Mouse (Mus musculus): ENCODE measurements around the gene Ccr9. TPM values are rescaled to one million over a fixed set of nuclear protein-coding genes. Genes with fewer than 3 reads are reported as not detected.
A peak's percentile ranks its signal among the peaks of the same experiment; 100 is the strongest.
"Not testable (repeated sequence)": the region's sequence is repeated elsewhere in the genome, so short reads cannot be mapped to it uniquely, and the experiment has no call there.

Gene Ccr9
- polyA plus RNA-seq, 1 experiment = not detected

DNA sequence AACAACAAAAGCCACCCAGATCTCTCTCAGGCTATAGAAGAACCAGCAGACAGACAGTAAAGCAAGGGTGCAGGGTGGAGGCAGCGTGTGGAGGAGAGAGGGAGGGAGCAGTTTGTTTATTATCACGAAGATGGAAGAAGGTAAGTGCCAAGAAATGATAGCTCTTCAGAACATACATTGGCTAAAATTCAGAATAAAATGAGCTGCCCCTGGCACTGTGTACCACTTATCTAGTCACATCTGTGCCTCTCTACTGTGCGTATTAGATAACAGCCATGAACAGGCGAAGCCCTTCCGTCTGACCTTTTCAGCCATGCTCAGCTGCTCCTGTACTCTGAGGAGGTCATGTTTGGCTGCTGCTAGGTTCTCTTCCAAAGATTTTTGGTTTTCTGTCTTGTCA is 23.6 kb downstream of the Ccr9 start:
- no peaks in the 10 kb centered on the region for H3K4me1 ChIP-seq (ENCODE audit: control insufficient read depth, insufficient read depth, low read length)
- no peak for TF ChIP-seq POLR2A (IDR thresholded peaks at IDR 0.05; ENCODE audit: borderline replicate concordance, low read depth, low read length)
- no peak for TF ChIP-seq CTCF (IDR thresholded peaks at IDR 0.05; ENCODE audit: low read depth, low read length)
- no peak overlapping the region for H3K4me3 ChIP-seq (ENCODE audit: insufficient read depth, low read length)
- no peak overlapping the region for H3K27ac ChIP-seq (ENCODE audit: insufficient read depth, low read depth, low read length)

DNA sequence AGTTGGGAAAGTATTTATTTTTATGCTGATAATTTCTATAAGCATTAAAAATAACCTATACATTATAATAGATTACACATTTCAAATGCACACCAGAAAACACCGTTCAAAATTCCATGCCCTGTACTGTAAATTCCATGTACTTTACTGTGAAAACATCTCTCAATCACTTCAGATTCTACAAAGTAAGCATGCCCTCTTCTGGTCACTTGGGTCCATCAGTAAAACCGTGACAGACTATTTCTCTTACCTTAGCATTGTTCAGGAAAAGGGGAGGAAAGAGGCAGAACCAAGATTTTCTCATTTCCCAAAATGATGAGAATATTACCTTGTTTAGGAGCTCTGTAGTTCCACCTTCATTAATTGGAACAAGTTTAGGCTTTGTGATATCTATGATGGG is 31.0 kb downstream of the Ccr9 start:
- no peak for TF ChIP-seq CTCF (IDR thresholded peaks at IDR 0.05; ENCODE audit: low read depth, low read length)
- no peak for TF ChIP-seq POLR2A (IDR thresholded peaks at IDR 0.05; ENCODE audit: borderline replicate concordance, low read depth, low read length)
- Histone ChIP-seq H3K27ac (ENCODE audit: insufficient read depth, low read depth, low read length) (no peak overlapping the region), H3K4me3 (ENCODE audit: insufficient read depth, low read length) (no peak overlapping the region), H3K4me1 (ENCODE audit: control insufficient read depth, insufficient read depth, low read length) (no peaks in the 10 kb centered on the region)

DNA sequence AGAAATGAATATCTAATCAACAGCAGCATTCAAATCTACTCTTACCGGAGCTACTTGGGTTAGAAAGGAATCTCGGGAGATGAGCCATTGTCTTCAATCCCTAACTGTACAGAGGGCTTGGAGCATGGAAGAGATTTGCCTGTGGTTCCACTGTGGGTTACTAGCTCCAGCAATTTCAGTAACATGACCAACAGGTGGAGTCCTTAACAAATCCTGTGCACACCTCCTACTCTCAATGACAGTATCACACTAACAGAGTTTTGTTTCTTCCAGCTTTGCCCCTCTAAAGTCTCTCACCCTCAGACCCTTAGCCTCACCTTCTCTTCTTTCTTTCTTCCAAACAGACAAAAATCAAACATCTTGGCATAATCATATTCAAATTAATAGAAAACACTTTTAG is 34.9 kb downstream of the Ccr9 start:
- no peak for TF ChIP-seq CTCF (IDR thresholded peaks at IDR 0.05; ENCODE audit: low read depth, low read length)
- TF ChIP-seq POLR2A (IDR thresholded peaks at IDR 0.05; ENCODE audit: borderline replicate concordance, low read depth, low read length) = no peak

DNA sequence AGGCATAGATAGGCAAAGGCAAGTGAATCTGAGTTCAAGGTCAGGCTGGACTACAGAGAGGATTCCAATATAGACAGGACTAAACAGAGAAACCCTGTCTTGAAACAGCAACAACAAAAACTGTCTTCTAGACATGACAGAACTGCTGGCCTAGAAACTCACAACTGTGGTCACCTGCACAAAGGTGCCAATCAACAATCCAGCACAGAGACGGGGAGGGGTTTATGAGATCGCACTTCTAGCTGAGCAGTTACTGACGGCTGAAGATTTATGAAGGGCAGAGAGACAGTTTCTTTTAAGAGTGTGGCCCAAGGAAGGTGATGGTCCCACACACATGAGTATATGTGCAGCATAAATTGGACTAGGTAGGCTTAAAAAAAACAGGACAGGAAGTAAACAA is 38.1 kb downstream of the Ccr9 start:
- peaks cover 5% of the 10 kb centered on the region for H3K4me1 ChIP-seq (ENCODE audit: control insufficient read depth, insufficient read depth, low read length)
- TF ChIP-seq CTCF (IDR thresholded peaks at IDR 0.05; ENCODE audit: low read depth, low read length) (no peak), POLR2A (IDR thresholded peaks at IDR 0.05; ENCODE audit: borderline replicate concordance, low read depth, low read length) (no peak)
- H3K27ac ChIP-seq (ENCODE audit: insufficient read depth, low read depth, low read length) = no peak overlapping the region
- no peak overlapping the region for H3K4me3 ChIP-seq (ENCODE audit: insufficient read depth, low read length)

More for the DNA sequence above, 34.9 kb downstream of the Ccr9 start:
- Histone ChIP-seq H3K4me1 (ENCODE audit: control insufficient read depth, insufficient read depth, low read length) (peaks cover 5% of the 10 kb centered on the region), H3K27ac (ENCODE audit: insufficient read depth, low read depth, low read length) (no peak overlapping the region), H3K4me3 (ENCODE audit: insufficient read depth, low read length) (no peak overlapping the region)

DNA sequence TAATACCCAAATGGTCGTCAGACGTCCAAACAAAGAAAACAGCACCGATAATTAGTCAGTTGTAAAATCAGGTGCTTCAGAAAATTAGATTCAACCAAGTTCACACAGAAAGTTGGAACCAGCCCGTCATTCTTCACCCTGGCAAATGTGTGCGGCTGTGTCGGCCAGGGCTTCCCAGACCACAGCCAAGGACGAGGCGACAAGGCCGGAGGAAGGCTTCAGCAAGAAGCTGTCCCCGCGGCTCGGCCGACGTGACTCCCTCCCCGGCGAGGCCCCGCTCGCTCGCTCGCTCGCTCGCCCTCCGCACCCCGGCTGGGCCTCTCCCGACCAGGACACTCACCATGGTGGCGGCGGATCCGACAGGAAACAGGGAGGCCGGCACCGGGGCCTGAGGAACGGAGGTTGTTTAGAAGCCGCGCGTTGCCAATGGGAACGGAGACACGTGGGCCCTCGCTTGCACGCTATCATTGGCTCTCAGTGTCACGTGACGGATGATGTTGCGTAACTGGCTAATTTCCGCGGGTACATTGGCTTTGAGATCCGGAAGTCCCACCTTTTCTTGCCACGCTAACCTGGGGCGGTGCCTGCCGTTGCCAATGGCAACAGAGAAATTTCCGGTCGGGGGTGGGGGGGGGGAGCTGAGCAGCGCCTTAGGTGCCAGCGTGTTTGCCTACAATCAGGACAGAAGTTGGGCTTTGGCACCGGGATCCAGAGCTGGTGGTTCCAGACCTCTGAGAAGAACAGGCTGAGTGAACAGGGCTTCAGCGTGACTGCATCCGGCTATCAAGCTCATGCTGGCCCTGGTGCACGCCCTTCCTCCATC is 39.2 kb downstream of the Ccr9 start, which contains the start of gene Lztfl1:
TSS of gene Lztfl1 (minus strand) at position 512 of the 823 bp plus-strand sequence.
- peaks cover 5% of the 10 kb centered on the region for H3K4me1 ChIP-seq (ENCODE audit: control insufficient read depth, insufficient read depth, low read length)
- H3K27ac ChIP-seq (ENCODE audit: insufficient read depth, low read depth, low read length) = peak within 1 kb of the TSS; percentile 4; the same call in 1 of the 2 replicates
- H3K4me3 ChIP-seq (ENCODE audit: insufficient read depth, low read length) = peak within 1 kb of the TSS; percentile 82
- no peak for TF ChIP-seq CTCF (IDR thresholded peaks at IDR 0.05; ENCODE audit: low read depth, low read length)
- TF ChIP-seq POLR2A (IDR thresholded peaks at IDR 0.05; ENCODE audit: borderline replicate concordance, low read depth, low read length) = no peak

DNA sequence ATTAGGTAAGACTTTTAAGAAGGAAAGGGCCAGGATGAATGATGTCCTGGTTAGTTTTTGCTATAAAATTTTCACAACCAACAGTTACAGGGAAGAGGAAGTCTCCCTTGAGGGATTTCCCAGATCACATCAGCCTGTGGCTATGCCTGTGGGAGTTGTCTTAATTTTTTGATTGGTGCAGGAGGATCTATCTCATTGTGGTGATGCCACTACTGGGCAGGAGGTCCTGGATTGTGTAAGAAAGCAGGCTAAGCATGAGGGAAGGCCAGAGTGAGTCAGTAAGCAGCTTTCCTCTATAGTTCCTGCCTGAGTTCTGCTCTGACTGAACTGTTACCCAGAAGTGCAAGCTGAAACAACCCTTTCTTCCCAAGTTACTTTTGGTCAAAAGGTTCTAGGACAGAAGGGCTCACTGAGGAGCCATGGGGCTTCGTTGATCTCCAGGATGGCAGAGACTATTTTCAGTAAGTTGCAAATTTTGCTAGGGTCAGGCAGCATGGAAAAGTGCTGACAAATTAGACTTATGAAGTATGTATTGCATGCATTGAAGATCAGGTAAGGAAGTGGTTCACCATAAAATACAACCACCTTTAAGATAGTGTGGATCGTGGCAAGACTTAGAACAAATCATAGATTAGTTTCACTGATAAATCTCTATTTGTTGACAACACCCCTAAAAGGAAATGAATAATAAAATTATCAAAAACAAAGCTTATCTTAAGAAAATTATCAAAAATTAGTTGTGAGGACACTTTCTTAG is 44.7 kb downstream of the Ccr9 start:
- TF ChIP-seq POLR2A (IDR thresholded peaks at IDR 0.05; ENCODE audit: borderline replicate concordance, low read depth, low read length) (no peak), CTCF (IDR thresholded peaks at IDR 0.05; ENCODE audit: low read depth, low read length) (no peak)
- Histone ChIP-seq H3K4me1 (ENCODE audit: control insufficient read depth, insufficient read depth, low read length) (peaks cover 2% of the 10 kb centered on the region), H3K4me3 (ENCODE audit: insufficient read depth, low read length) (no peak overlapping the region), H3K27ac (ENCODE audit: insufficient read depth, low read depth, low read length) (peak overlapping the region; percentile 37; the same call in 1 of the 2 replicates)

DNA sequence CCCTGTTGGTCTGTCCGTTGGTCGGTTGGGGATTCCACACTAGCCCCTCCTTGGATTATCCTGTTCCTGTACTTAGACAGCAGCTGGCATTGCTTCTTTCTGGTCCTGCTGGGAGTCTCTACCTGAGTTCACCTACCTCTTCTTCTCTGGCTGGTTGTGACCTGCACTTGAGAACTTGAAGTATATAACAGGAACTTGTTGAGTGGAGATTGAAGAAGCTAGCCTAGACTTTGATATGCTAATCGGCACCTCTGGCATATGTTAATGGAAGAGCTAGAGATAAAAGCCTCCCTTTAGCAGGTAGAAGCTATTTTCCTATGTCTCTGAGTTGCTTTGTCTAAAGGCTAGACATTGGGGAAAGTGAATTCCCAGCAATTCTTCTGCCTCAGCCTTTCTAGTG is 53.0 kb downstream of the Ccr9 start:
- TF ChIP-seq CTCF (IDR thresholded peaks at IDR 0.05; ENCODE audit: low read depth, low read length) = no peak
- TF ChIP-seq POLR2A (IDR thresholded peaks at IDR 0.05; ENCODE audit: borderline replicate concordance, low read depth, low read length) = no peak
- no peaks in the 10 kb centered on the region for H3K4me1 ChIP-seq (ENCODE audit: control insufficient read depth, insufficient read depth, low read length)
- no peak overlapping the region for H3K27ac ChIP-seq (ENCODE audit: insufficient read depth, low read depth, low read length)
- H3K4me3 ChIP-seq (ENCODE audit: insufficient read depth, low read length) = no peak overlapping the region

DNA sequence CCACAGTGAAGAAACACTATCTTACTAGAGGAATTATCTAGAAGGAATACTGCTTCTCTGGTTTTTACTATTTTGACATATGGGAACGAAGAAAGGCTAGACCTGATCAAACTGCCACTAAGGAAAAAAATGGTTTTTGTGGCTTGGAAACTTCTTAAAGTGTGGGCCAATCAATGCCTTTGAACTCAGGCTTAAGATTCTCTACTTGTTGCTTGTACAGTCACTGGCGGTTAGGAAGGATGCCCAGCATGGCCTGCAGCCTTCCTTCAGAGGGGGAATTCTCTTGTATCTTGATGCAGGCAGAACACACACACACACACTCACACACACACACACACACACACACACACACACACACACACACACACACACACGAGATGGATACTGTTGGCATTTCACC is 55.9 kb downstream of the Ccr9 start:
- Histone ChIP-seq H3K27ac (ENCODE audit: insufficient read depth, low read depth, low read length) (no peak overlapping the region), H3K4me1 (ENCODE audit: control insufficient read depth, insufficient read depth, low read length) (no peaks in the 10 kb centered on the region), H3K4me3 (ENCODE audit: insufficient read depth, low read length) (no peak overlapping the region)
- TF ChIP-seq POLR2A (IDR thresholded peaks at IDR 0.05; ENCODE audit: borderline replicate concordance, low read depth, low read length) (no peak), CTCF (IDR thresholded peaks at IDR 0.05; ENCODE audit: low read depth, low read length) (no peak)

DNA sequence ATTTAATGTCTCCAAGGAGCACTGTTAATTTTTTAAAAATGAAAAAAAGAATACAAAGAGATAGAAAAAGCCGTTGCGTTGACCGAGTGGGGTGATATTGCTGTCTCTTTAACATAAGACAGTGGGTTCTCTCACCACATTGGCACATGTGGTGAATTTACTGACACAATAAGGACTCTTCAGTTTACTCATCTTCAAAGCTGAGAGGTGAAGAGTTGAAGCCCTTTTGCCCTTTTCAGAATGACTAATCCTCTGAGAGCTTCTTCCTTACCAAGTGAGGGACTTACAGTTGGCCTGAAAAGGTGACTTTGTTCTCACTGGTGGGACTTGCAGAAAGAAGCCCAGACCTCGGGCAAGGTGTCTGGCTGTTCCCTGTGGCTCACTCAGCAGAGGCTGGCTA is 62.6 kb downstream of the Ccr9 start:
- TF ChIP-seq POLR2A (IDR thresholded peaks at IDR 0.05; ENCODE audit: borderline replicate concordance, low read depth, low read length) (no peak), CTCF (IDR thresholded peaks at IDR 0.05; ENCODE audit: low read depth, low read length) (no peak)
- H3K4me1 ChIP-seq (ENCODE audit: control insufficient read depth, insufficient read depth, low read length) = no peaks in the 10 kb centered on the region
- no peak overlapping the region for H3K4me3 ChIP-seq (ENCODE audit: insufficient read depth, low read length)
- H3K27ac ChIP-seq (ENCODE audit: insufficient read depth, low read depth, low read length) = no peak overlapping the region

DNA sequence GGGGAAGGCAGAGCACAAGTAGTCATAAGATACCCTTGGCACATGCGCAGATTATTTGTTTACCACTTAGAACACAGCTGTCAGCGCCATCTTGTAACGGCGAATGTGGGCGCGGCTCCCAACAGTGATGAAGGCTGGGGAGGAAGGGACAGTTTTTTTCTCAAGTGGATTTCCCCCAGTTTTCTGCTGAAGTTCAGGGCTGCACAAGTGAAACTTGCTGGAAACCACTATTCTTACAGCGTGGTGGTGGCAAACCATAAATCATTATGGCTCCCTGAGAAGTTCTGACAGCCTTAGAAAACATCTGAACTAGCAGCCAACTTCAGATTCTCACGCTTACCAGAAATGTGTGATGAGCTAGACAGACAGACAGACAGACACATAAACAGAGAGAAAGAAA is 71.4 kb downstream of the Ccr9 start:
- not testable (repeated sequence) for H3K4me3 ChIP-seq (ENCODE audit: insufficient read depth, low read length); H3K4me1 ChIP-seq (ENCODE audit: control insufficient read depth, insufficient read depth, low read length); H3K27ac ChIP-seq (ENCODE audit: insufficient read depth, low read depth, low read length)

All from bone marrow macrophage, adult 2 months (primary cell).